Mouse (Mus musculus) E14TG2a.4 (cell line): Measurements from ENCODE around the gene Padi2.

Source experiments
- H3K27me3 ChIP-seq: 2 replicates; pipeline ENCODE4 v1.6.1; 2014; ENCODE audit warnings: low read length, control low read depth; ENCODE audit not compliant: insufficient read depth
- H3K36me3 ChIP-seq: 2 replicates; pipeline ENCODE4 v1.6.1; 2014; ENCODE audit warnings: low read length, control low read depth; ENCODE audit not compliant: insufficient read depth
- H3K4me1 ChIP-seq: replicated peaks from 2 replicates; pipeline ENCODE4 v1.6.1; 2014; ENCODE audit warnings: low read depth, low read length, control low read depth
- H3K4me3 ChIP-seq: replicated peaks from 2 replicates; pipeline ENCODE4 v1.5.1; 2014; ENCODE audit warnings: mild to moderate bottlenecking, low read length
- H3K9me3 ChIP-seq: 2 replicates; pipeline ENCODE4 v1.6.1; 2014; ENCODE audit warnings: low read length, control low read depth
- CTCF ChIP-seq: conservative IDR thresholded peaks from 2 replicates; pipeline ENCODE4 v1.5.1; 2014; ENCODE audit warnings: low read length
- NANOG ChIP-seq: IDR thresholded peaks from 2 replicates; pipeline ENCODE4 v1.6.1; 2014; ENCODE audit warnings: borderline replicate concordance, low read length, mixed read lengths
- POU5F1 ChIP-seq: IDR thresholded peaks from 2 replicates; pipeline ENCODE4 v1.6.1; 2014; ENCODE audit warnings: low read length, borderline replicate concordance

Padi2 gene

GRCm38 (mm10) chr4:140879116-140879515, 27.0 kb upstream of the Padi2 start:
- H3K9me3 ChIP-seq: peaks cover under 1% of the 10 kb centered on the region; the same call in 1 of the 2 replicates
- TF ChIP-seq NANOG (no peak), CTCF (no peak), POU5F1 (no peak)
- H3K27me3 ChIP-seq: peaks cover 22% of the 10 kb centered on the region
- H3K36me3 ChIP-seq: no peaks in the 10 kb centered on the region
- H3K4me3 ChIP-seq: no peak overlapping the region
- H3K4me1 ChIP-seq: peaks cover 10% of the 10 kb centered on the region

- peaks cover 10% of the 10 kb centered on the region for H3K4me1 ChIP-seq
- H3K4me3 ChIP-seq: no peak overlapping the region
- no peaks in the 10 kb centered on the region for H3K36me3 ChIP-seq
- TF ChIP-seq NANOG (no peak), POU5F1 (no peak), CTCF (no peak)
- peaks cover 2% of the 10 kb centered on the region; the same call in 1 of the 2 replicates for H3K9me3 ChIP-seq
- peaks cover 22% of the 10 kb centered on the region for H3K27me3 ChIP-seq
Observed at GRCm38 (mm10) chr4:140879739-140880138, 26.4 kb upstream of the Padi2 start.

DNA sequence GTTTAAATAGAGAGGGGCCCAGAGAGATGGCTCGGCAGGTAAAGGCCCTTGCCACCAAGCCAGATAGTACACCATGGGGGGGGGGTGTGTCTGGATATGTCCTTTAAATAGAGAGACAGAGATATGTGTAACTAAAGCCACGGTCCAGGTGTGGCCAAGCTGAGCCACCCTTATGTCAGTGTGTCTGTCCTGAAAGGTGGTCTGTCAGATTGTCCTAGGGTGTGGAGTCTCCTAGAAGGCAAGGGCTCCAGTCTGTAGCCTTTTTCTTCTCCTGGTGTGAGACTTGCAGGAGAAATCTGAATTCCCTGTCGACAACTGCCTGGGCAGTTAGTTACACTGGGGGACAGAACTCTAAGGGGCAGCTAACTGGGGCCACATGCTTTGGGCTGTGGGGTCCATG, 25.9 kb upstream of the Padi2 start:
- Histone ChIP-seq H3K4me1 (peaks cover 10% of the 10 kb centered on the region), H3K27me3 (peaks cover 22% of the 10 kb centered on the region)

DNA sequence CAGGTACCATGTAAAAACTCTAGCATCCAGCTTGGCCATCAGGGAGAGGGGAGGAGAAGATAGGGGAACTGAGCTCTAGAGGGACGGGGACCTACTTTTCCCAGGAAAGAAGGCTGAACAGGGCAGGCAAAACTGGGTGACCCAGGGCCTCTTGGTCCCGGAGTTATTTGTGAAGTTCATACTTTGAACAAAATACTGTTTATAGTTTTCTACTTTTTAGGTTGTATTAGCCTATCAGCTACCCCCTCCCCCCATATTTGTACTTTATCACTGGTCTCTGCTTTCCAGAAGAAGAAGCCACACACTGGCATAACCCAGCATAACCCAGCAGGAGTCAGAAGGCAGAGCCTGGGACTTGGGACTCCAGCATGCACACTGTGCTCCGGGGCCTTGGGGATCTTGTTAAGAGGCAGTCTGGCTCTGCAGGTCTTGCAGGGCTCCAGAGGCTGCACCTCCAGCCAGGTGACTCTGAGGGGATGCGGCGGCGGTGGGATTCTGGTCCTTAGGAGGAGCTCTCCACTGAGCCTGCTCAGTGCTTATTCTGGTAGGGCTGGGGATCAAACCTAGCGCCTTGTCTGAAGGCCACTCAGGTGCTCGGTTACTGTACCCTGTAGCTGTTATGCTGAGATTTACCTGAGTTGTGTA, 25.0 kb upstream of the Padi2 start:
- Histone ChIP-seq H3K27me3 (peaks cover 22% of the 10 kb centered on the region), H3K4me3 (peak overlapping the region; percentile 48), H3K36me3 (no peaks in the 10 kb centered on the region), H3K4me1 (peaks cover 10% of the 10 kb centered on the region), H3K9me3 (peaks cover 3% of the 10 kb centered on the region; the same call in 1 of the 2 replicates)
- TF ChIP-seq NANOG (no peak), CTCF (no peak), POU5F1 (no peak)

More for the DNA sequence above, 25.9 kb upstream of the Padi2 start:
- Histone ChIP-seq H3K36me3 (no peaks in the 10 kb centered on the region), H3K4me3 (no peak overlapping the region), H3K9me3 (peaks cover 3% of the 10 kb centered on the region; the same call in 1 of the 2 replicates)
- TF ChIP-seq NANOG (no peak), CTCF (no peak), POU5F1 (no peak)

GRCm38 (mm10) chr4:140881771-140882170, 24.4 kb upstream of the Padi2 start:
- Histone ChIP-seq H3K36me3 (no peaks in the 10 kb centered on the region), H3K4me3 (peak overlapping the region; percentile 48), H3K27me3 (peaks cover 19% of the 10 kb centered on the region), H3K9me3 (peaks cover 3% of the 10 kb centered on the region; the same call in 1 of the 2 replicates), H3K4me1 (peaks cover 10% of the 10 kb centered on the region)
- TF ChIP-seq NANOG (no peak), CTCF (no peak), POU5F1 (no peak)

GRCm38 (mm10) chr4:140882365-140882764, 23.8 kb upstream of the Padi2 start:
- TF ChIP-seq CTCF: peak; percentile 73
- no peak for TF ChIP-seq POU5F1
- Histone ChIP-seq H3K36me3 (no peaks in the 10 kb centered on the region), H3K4me3 (no peak overlapping the region)

GRCm38 (mm10) chr4:140882981-140883380, 23.2 kb upstream of the Padi2 start:
- Histone ChIP-seq H3K9me3 (peaks cover 3% of the 10 kb centered on the region; the same call in 1 of the 2 replicates), H3K4me1 (peaks cover 10% of the 10 kb centered on the region), H3K36me3 (no peaks in the 10 kb centered on the region), H3K4me3 (no peak overlapping the region), H3K27me3 (peaks cover 18% of the 10 kb centered on the region)
- TF ChIP-seq NANOG (no peak), CTCF (no peak), POU5F1 (no peak)

More at GRCm38 (mm10) chr4:140882365-140882764, 23.8 kb upstream of the Padi2 start:
- Histone ChIP-seq H3K4me1 (peaks cover 10% of the 10 kb centered on the region), H3K27me3 (peaks cover 18% of the 10 kb centered on the region), H3K9me3 (peaks cover 3% of the 10 kb centered on the region; the same call in 1 of the 2 replicates)

DNA sequence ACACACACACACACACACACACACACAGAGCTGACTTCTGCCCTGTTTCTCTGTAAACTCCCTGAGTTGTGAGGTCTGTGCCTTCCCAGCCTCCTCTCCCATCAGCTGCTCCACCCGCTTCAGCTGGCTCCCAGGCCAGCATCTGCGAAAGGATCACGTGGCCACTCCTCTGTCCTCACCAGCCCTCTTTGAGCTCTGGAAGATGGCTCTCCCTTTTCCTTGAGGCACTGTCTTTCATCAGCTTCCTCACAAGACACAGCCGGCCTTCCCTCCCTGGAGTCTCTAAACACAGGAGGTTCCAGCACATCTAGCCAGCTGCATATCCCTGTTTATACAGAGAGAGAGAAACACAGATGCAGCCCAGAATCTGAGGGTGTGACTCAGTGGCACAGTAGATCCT, 22.3 kb upstream of the Padi2 start:
- Histone ChIP-seq H3K4me3 (no peak overlapping the region), H3K36me3 (no peaks in the 10 kb centered on the region), H3K4me1 (peaks cover 10% of the 10 kb centered on the region), H3K27me3 (peaks cover 18% of the 10 kb centered on the region), H3K9me3 (peaks cover 3% of the 10 kb centered on the region; the same call in 1 of the 2 replicates)
- no peak for TF ChIP-seq POU5F1
- TF ChIP-seq NANOG: no peak
- no peak for TF ChIP-seq CTCF

DNA sequence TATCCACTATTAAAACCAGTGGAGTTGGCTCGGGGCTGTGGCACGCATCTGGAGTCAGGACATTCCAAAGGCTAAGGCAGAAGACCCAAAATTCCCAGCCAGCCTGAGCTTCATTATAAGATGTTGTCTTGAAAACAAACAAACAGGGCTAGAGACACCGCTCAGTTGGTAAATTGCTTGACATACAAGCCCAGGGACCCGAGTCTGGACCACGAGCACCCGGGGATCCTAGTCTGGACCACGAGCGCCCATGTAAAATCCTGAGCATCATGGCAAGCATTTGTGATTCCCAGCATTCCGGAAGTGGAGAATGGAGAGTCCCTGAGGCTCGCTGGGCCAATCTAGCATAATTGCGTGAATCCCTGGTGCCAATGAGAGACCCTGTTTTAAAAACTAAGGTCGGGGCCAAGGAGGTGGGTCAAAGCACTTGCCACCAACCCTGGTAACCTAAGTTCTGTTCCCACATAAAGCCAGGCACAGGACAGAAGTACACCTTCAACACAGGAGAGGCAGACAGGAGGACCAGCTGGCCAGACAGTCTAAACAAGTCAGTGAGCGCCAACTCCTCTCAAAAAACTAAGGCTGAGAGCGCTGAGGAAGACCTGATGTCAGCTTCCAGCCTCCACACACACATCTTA, 14.5 kb upstream of the Padi2 start:
- Histone ChIP-seq H3K4me1 (no peaks in the 10 kb centered on the region), H3K36me3 (no peaks in the 10 kb centered on the region), H3K9me3 (no peaks in the 10 kb centered on the region), H3K4me3 (no peak overlapping the region), H3K27me3 (no peaks in the 10 kb centered on the region)
- TF ChIP-seq NANOG (no peak), CTCF (no peak), POU5F1 (no peak)
